Mouse (Mus musculus) midbrain, postnatal 0 days (tissue): Measurements from ENCODE around the gene Serinc5. TPM values are rescaled to one million over a fixed set of nuclear protein-coding genes. Genes with fewer than 3 reads are reported as not detected.

ENCODE experiments used
- ATAC-seq: fragments of 200-750 bp; cut with Nextera tagmentation; 2 replicates; pipeline ENCODE4 v1.8.0; 2017; ENCODE audit warnings: moderate number of reproducible peaks, mild to moderate bottlenecking, moderate TSS enrichment, moderate library complexity; ENCODE audit not compliant: low FRiP score
- DNase-seq: peaks from one replicate; pipeline ENCODE4 v3.0.0-alpha.2; 2015; ENCODE audit warnings: low spot score
- H3K27ac ChIP-seq: fragments of 300-500 bp; sonication (generic); 2 replicates; pipeline ENCODE4 v1.5.1; 2014; ENCODE audit warnings: low read depth, mild to moderate bottlenecking, low read length, mixed read lengths
- H3K27me3 ChIP-seq: fragments of 300-500 bp; sonication (generic); 2 replicates; pipeline ENCODE4 v1.6.1; 2014; ENCODE audit warnings: low read length, control low read depth, mixed read lengths; ENCODE audit not compliant: insufficient read depth
- H3K36me3 ChIP-seq: fragments of 300-500 bp; sonication (generic); 2 replicates; pipeline ENCODE4 v1.6.1; 2014; ENCODE audit warnings: low read length, control low read depth, mixed read lengths; ENCODE audit not compliant: insufficient read depth
- H3K4me1 ChIP-seq: fragments of 300-500 bp; sonication (generic); 2 replicates; pipeline ENCODE4 v1.6.1; 2014; ENCODE audit warnings: mild to moderate bottlenecking, control low read depth, antibody characterized with exemption, low read length, mixed read lengths; ENCODE audit not compliant: insufficient read depth
- H3K4me2 ChIP-seq: fragments of 300-500 bp; sonication (generic); 2 replicates; pipeline ENCODE4 v1.6.1; 2014; ENCODE audit warnings: low read depth, mild to moderate bottlenecking, low read length, mixed read lengths; ENCODE audit not compliant: poor library complexity, severe bottlenecking
- H3K4me3 ChIP-seq: fragments of 300-500 bp; sonication (generic); 2 replicates; pipeline ENCODE4 v1.5.1; 2014; ENCODE audit warnings: low read depth, mild to moderate bottlenecking, low read length, moderate library complexity
- H3K9ac ChIP-seq: fragments of 300-500 bp; sonication (generic); replicated peaks from 2 replicates; pipeline ENCODE4 v1.6.1; 2014; ENCODE audit warnings: mild to moderate bottlenecking, low read length, moderate library complexity, mixed read lengths; ENCODE audit not compliant: poor library complexity, severe bottlenecking
- H3K9me3 ChIP-seq: fragments of 300-500 bp; sonication (generic); 2 replicates; pipeline ENCODE4 v1.6.1; 2016; ENCODE audit warnings: low read length, control low read depth
- CTCF ChIP-seq: IDR thresholded peaks from 2 replicates; pipeline ENCODE4 v1.5.1; 2016; ENCODE audit warnings: antibody characterized with exemption, mild to moderate bottlenecking
- WGBS: fragments of 180-500 bp; shearing (Covaris S2); extraction: QIAGEN DNeasy Blood & Tissue Kit; methylation state at CpG from one replicate; pipeline ENCODE4 v1.1.7; 2014; 5-methylcytosine and 5-hydroxymethylcytosine counted together
- polyA plus RNA-seq: library from polyadenylated mRNA; unstranded; fragments of >200 nt; fragmentation: Nextera tagmentation; extraction: Ambion mirVana; gene quantifications from 2 replicates; pipeline ENCODE4 v1.2.1, GENCODE M21; 2015
- total RNA-seq: library from RNA; depleted of rRNA; stranded (reverse); fragments of >200 nt; gene quantifications from 2 replicates; pipeline ENCODE4 v1.2.3, GENCODE M21; 2014

The Serinc5 gene
- total and polyA plus RNA-seq, 2 experiments from 2014 or later: 13.5 to 38.4 TPM

- H3K9ac ChIP-seq: no peak overlapping the region
- DNase-seq (no peak), ATAC-seq (no peak)
- H3K4me2 ChIP-seq: no peak overlapping the region
- no peak overlapping the region for H3K4me3 ChIP-seq
- H3K4me1 ChIP-seq: no peaks in the 10 kb centered on the region
- no peak for TF ChIP-seq CTCF
- no peaks in the 10 kb centered on the region for H3K27me3 ChIP-seq
- no peak overlapping the region for H3K27ac ChIP-seq
- H3K9me3 ChIP-seq: no peaks in the 10 kb centered on the region
- WGBS: 82% methylated on average over 5 of the region's 5 CpGs
- no peaks in the 10 kb centered on the region for H3K36me3 ChIP-seq
These were observed 121.9 kb downstream of the Serinc5 start for GRCm38 (mm10) chr13:92732836-92733235.

DNA sequence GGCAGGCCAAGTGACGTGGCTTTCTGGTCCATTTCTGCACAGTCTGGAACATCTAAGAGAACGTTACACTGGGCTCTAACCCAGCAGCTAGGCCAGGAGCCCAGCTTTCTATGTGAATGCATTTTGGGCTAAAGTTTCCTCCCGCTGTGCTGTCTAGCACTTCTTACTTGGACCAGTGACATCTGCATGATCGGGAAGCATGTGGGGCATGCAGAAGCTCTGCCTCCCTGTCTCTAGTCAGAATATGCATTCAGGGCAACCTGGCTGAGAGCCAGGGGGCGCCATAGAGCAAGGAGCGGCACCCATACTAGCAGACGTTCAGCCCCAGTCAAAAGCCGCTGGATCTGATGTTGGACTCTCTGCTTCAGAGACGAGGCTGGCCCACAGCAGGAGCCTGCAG, 122.4 kb downstream of the Serinc5 start:
- 36% methylated on average over 9 of the region's 9 CpGs for WGBS

GRCm38 (mm10) chr13:92733741-92734140, 122.8 kb downstream of the Serinc5 start:
- no peak overlapping the region for H3K4me2 ChIP-seq
- H3K9ac ChIP-seq: no peak overlapping the region
- no peaks in the 10 kb centered on the region for H3K4me1 ChIP-seq
- DNase-seq (peak; percentile 88), ATAC-seq (peak; percentile 45; the same call in 1 of the 2 replicates)
- H3K4me3 ChIP-seq: no peak overlapping the region
- H3K9me3 ChIP-seq: no peaks in the 10 kb centered on the region
- WGBS: 74% methylated on average over 11 of the region's 11 CpGs
- H3K27me3 ChIP-seq: no peaks in the 10 kb centered on the region
- H3K27ac ChIP-seq: no peak overlapping the region
- no peak for TF ChIP-seq CTCF
- no peaks in the 10 kb centered on the region for H3K36me3 ChIP-seq

More for the DNA sequence above, 122.4 kb downstream of the Serinc5 start:
- Histone ChIP-seq H3K27me3 (no peaks in the 10 kb centered on the region), H3K27ac (no peak overlapping the region), H3K36me3 (no peaks in the 10 kb centered on the region), H3K9me3 (no peaks in the 10 kb centered on the region), H3K4me2 (no peak overlapping the region), H3K9ac (no peak overlapping the region), H3K4me1 (no peaks in the 10 kb centered on the region), H3K4me3 (no peak overlapping the region)
- ATAC-seq: peak; percentile 18; the same call in 1 of the 2 replicates
- peak; percentile 78 for DNase-seq
- peak; percentile 53 for TF ChIP-seq CTCF

GRCm38 (mm10) chr13:92735693-92736092, 124.8 kb downstream of the Serinc5 start:
- no peak for DNase-seq
- Histone ChIP-seq H3K4me1 (no peaks in the 10 kb centered on the region), H3K4me2 (no peak overlapping the region), H3K9ac (no peak overlapping the region), H3K4me3 (no peak overlapping the region), H3K9me3 (no peaks in the 10 kb centered on the region), H3K27me3 (no peaks in the 10 kb centered on the region), H3K36me3 (no peaks in the 10 kb centered on the region), H3K27ac (no peak overlapping the region)
- WGBS: 67% methylated on average over 1 of the region's 1 CpGs
- no peak for ATAC-seq
- TF ChIP-seq CTCF: no peak

DNA sequence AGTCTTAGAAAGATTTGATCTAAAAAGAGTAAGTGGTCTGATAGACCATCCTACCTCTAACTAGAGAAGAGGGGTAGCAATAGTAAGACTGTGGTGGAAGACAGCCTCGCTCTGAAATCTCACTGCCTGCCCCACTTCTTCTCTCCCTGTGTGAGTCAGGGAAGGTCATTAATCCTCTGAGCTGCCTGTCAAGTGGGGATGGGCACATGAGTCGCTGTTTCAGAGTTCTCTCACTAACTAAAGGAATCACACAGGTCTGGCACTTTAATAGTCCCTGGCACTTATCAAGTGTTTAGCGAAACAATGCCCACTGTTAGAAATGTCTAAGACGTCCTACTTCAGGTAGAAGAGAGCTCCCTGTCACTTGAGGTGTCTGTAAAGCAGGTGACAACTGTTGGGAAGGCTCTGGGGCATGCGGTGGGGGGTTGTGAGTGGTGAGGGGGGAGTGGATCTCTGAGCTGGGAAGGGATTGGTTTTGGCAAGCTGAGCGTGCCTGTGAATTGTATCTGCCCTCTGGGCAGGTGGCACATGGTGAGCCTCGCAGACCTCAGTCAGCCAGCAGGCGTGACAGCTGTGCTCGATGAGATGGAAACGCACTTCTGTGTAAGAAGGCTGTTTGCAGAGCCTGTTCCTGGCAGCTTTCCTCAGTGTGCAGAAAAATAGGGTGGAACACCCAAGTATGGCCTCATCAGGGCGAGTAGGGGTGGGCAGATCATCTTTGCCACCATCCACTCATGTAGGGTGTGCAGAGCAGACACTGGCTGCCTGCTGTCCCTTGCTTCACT, 125.8 kb downstream of the Serinc5 start:
- Histone ChIP-seq H3K27me3 (no peaks in the 10 kb centered on the region), H3K9me3 (no peaks in the 10 kb centered on the region), H3K36me3 (no peaks in the 10 kb centered on the region), H3K4me3 (no peak overlapping the region), H3K9ac (no peak overlapping the region), H3K4me2 (no peak overlapping the region), H3K4me1 (no peaks in the 10 kb centered on the region), H3K27ac (no peak overlapping the region)
- ATAC-seq (0 out of 2 replicates have a peak, but pooled peaks have one; percentile 18), DNase-seq (peak; percentile 90)
- no peak for TF ChIP-seq CTCF
- WGBS: 37% methylated on average over 11 of the region's 11 CpGs

- Histone ChIP-seq H3K27ac (no peak overlapping the region), H3K27me3 (no peaks in the 10 kb centered on the region), H3K4me1 (no peaks in the 10 kb centered on the region), H3K9ac (no peak overlapping the region), H3K36me3 (no peaks in the 10 kb centered on the region), H3K4me3 (no peak overlapping the region), H3K9me3 (no peaks in the 10 kb centered on the region), H3K4me2 (no peak overlapping the region)
- ATAC-seq (no peak), DNase-seq (no peak)
- WGBS: 84% methylated on average over 3 of the region's 3 CpGs
- TF ChIP-seq CTCF: no peak
These were observed 127.9 kb downstream of the Serinc5 start for GRCm38 (mm10) chr13:92738821-92739220.
